Mouse (Mus musculus) embryonic fibroblast, embryonic 13.5 days (primary cell): ENCODE results near the gene Ctnnb1.

Experiments used
- CTCF ChIP-seq: IDR thresholded peaks from 2 replicates; pipeline ENCODE4 v1.5.1; 2011; ENCODE audit warnings: mild to moderate bottlenecking, control low read depth, low read length, moderate library complexity, borderline replicate concordance; ENCODE audit not compliant: insufficient read depth
- POLR2A ChIP-seq: IDR thresholded peaks from 2 replicates; pipeline ENCODE4 v1.6.1; 2011; ENCODE audit warnings: low read depth, mild to moderate bottlenecking, control low read depth, low read length, moderate library complexity

DNA sequence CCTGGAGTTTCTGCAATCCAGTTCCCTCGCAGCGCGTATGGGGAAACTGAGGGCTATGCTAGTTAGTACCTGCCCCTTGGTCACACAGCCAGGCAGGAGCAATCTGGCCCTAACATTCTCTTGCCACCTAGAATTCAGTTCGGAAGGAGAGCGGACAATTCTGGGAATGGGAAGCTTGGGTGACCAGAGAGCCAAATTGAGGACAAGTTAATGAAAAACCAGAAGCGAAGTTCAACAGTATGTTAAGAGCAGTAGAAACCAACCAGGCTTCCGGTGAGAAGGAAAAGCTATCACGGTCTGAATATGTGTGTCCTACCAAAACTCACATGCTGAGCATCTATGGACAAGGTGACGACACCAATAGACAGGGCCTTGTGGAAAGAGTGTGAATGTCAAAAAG is 34.6 kb upstream of the Ctnnb1 start:
- no peak for TF ChIP-seq CTCF
- TF ChIP-seq POLR2A, result no peak
